ENCODE assay signal across 15 mouse cellular contexts in genomic region chr1:58954578-58955410, GRCm38 (mm10). TPM values are rescaled to one million over a fixed set of nuclear protein-coding genes. Genes with fewer than 3 reads are reported as not detected.
DNase-seq lines count a peak whose midpoint lies in the region; ATAC-seq and TF ChIP-seq lines count a peak whose summit lies in the region.
"Had no signal": no experiment of that assay in that cellular context is flagged by ENCODE, and none has a peak within 500 bp of the region (broad histone marks: within the 10 kb centered on the region; RNA-seq: fewer than 3 reads in every experiment).

No protein-coding gene starts in this region.

- H3K4me1 ChIP-seq in heart, adult 2 months (ENCODE audit: control insufficient read depth, insufficient read depth, low read length): peaks cover 46% of the 10 kb centered on the region
- peaks cover 92% of the 10 kb centered on the region for H3K4me1 ChIP-seq in liver, embryonic 13.5 days (replicated peaks)

- H3K9ac ChIP-seq in heart, adult 2 months (ENCODE audit: low read depth, low read length): no peak overlapping the region
- peak overlapping the region; percentile 74 for H3K9ac ChIP-seq in liver, embryonic 13.5 days
- H3K9ac ChIP-seq: intestine, embryonic 15.5 days; midbrain, embryonic 12.5 days had no signal

- no peak for TF ChIP-seq EP300 in heart, adult 2 months (IDR thresholded peaks at IDR 0.05; ENCODE audit: insufficient read depth, low read depth, low read length)

- ATAC-seq in liver, embryonic 13.5 days (ENCODE audit: low read depth): no peak
- ATAC-seq in cerebellum, adult (ENCODE audit: insufficient number of reproducible peaks, low FRiP score, low TSS enrichment): no peak

- intact Hi-C loops in heart, adult 2 months (cut with DNase I): no loop called here

- 67% methylated on average over 8 of the region's 8 CpGs for WGBS in heart, adult 2 months
- WGBS in liver, embryonic 13.5 days (ENCODE audit: insufficient replicate concordance): 35% methylated on average over 8 of the region's 8 CpGs

- H3K4me2 ChIP-seq in liver, embryonic 13.5 days: peak overlapping the region; percentile 62
- H3K4me2 ChIP-seq: intestine, embryonic 15.5 days; midbrain, embryonic 12.5 days had no signal

- no peak for TF ChIP-seq POLR2A in heart, adult 2 months (IDR thresholded peaks at IDR 0.05; ENCODE audit: insufficient read depth, low read depth, low read length)

- H3K79me2 ChIP-seq in heart, adult 2 months (replicated peaks; ENCODE audit: control insufficient read depth, insufficient read depth, low read length): peaks cover 9% of the 10 kb centered on the region

- no peak overlapping the region; the same call in none of the 2 replicates for H3K27ac ChIP-seq in heart, adult 2 months
- peak overlapping the region; percentile 97 for H3K27ac ChIP-seq in liver, embryonic 13.5 days
- H3K27ac ChIP-seq: intestine, embryonic 15.5 days; midbrain, embryonic 12.5 days had no signal

- H3K4me3 ChIP-seq in heart, adult 2 months: no peak overlapping the region
- peak overlapping the region; percentile 55 for H3K4me3 ChIP-seq in liver, embryonic 13.5 days (replicated peaks)
- H3K4me3 ChIP-seq: intestine, embryonic 15.5 days; midbrain, embryonic 12.5 days had no signal

- TF ChIP-seq CTCF in heart, adult 2 months (IDR thresholded peaks at IDR 0.05): no peak

- H3K36me3 ChIP-seq in heart, adult 2 months (ENCODE audit: control insufficient read depth, insufficient read depth, low read length): peaks cover 37% of the 10 kb centered on the region
- H3K36me3 ChIP-seq in liver, embryonic 13.5 days: peaks cover 27% of the 10 kb centered on the region
- H3K36me3 ChIP-seq: intestine, embryonic 15.5 days; midbrain, embryonic 12.5 days had no signal

- H3K9me3 ChIP-seq in liver, embryonic 13.5 days (replicated peaks): no peaks in the 10 kb centered on the region
- H3K9me3 ChIP-seq: intestine, embryonic 15.5 days; midbrain, embryonic 12.5 days had no signal

- peak; percentile 0 for DNase-seq in heart, adult 8-10 months (ENCODE audit: low spot score)
- DNase-seq in heart, adult 2 months: no peak
- peak; percentile 28 to 64 for DNase-seq in spleen, postnatal 4 days (ENCODE audit: low spot score in 2 of 2)
- no peak for DNase-seq in spleen, adult 12 weeks (ENCODE audit: low spot score)
- no peak for DNase-seq in liver, embryonic 13.5 days
- DNase-seq in adrenal gland, adult 2 months: no peak
- DNase-seq: adrenal gland, postnatal 25 days; cerebellum, postnatal 10 days; gastrocnemius, postnatal 25 days; kidney, postnatal 14 days; layer of hippocampus, adult 9-11 months; lung, postnatal 14 days had no signal

- no peaks in the 10 kb centered on the region for H3K27me3 ChIP-seq in heart, adult 2 months (ENCODE audit: control insufficient read depth, insufficient read depth, low read length)
- no peaks in the 10 kb centered on the region for H3K27me3 ChIP-seq in liver, embryonic 13.5 days
- H3K27me3 ChIP-seq: intestine, embryonic 15.5 days; midbrain, embryonic 12.5 days had no signal

RNA-seq across cellular contexts. Expression of gene Trak2, which starts 18.4 kb away (rescaled TPM):
- 100 to 1,000 TPM; 204 to 258 (median 233) TPM for total RNA-seq in heart, adult 8-10 months (2022)
- total RNA-seq in heart, adult 2 months (2021): 100 to 1,000 TPM; 179 to 232 TPM
- polyA plus RNA-seq in heart, adult 2 months (2012; rRNA removed): 71.4 and 94.1 TPM in 2 replicates
- 41.5 and 58.7 TPM in 2 replicates for polyA plus RNA-seq in liver, embryonic 13.5 days (2015; fragmentation: Nextera tagmentation; extraction: Ambion mirVana)
- 10 to 100 TPM; 57.0 to 68.5 TPM for total RNA-seq in adrenal gland, adult 2 months (2021)
- 34.4 and 37.4 TPM in 2 replicates for polyA plus RNA-seq in adrenal gland, adult 2 months (2012; rRNA removed)

RNA-seq across cellular contexts. Expression of gene Stradb, which starts 18.5 kb away (rescaled TPM):
- 10 to 100 TPM; 70.3 to 88.6 (median 75.8) TPM for total RNA-seq in heart, adult 8-10 months (2022)
- 10 to 100 TPM; 61.3 to 81.4 TPM for total RNA-seq in heart, adult 2 months (2021)
- polyA plus RNA-seq in heart, adult 2 months (2012; rRNA removed): 28.5 and 47.3 TPM in 2 replicates
- polyA plus RNA-seq in liver, embryonic 13.5 days (2015; fragmentation: Nextera tagmentation; extraction: Ambion mirVana): 41.0 and 44.8 TPM in 2 replicates
- 10 to 100 TPM; 25.7 to 34.7 TPM for total RNA-seq in adrenal gland, adult 2 months (2021)
- polyA plus RNA-seq in adrenal gland, adult 2 months (2012; rRNA removed): 13.7 and 16.6 TPM in 2 replicates

Comparison
In these comparisons a context has a peak if more than half of its experiments do, and no peak if none do; other contexts are left out.
1. DNase-seq: peak in heart, adult 8-10 months (single experiment) and spleen, postnatal 4 days (2 of 2); none in heart, adult 2 months (0 of 2), spleen, adult 12 weeks (single experiment), liver, embryonic 13.5 days (single experiment) and adrenal gland, adult 2 months (single experiment).